Mouse (Mus musculus): Measurements from ENCODE around the gene Frmd8. TPM values are rescaled to one million over a fixed set of nuclear protein-coding genes. Genes with fewer than 3 reads are reported as not detected.

Gene Frmd8
- polyA plus RNA-seq (2016; fragmentation: Nextera tagmentation; extraction: Ambion mirVana) = 36.9 and 40.6 TPM in 2 replicates

DNA sequence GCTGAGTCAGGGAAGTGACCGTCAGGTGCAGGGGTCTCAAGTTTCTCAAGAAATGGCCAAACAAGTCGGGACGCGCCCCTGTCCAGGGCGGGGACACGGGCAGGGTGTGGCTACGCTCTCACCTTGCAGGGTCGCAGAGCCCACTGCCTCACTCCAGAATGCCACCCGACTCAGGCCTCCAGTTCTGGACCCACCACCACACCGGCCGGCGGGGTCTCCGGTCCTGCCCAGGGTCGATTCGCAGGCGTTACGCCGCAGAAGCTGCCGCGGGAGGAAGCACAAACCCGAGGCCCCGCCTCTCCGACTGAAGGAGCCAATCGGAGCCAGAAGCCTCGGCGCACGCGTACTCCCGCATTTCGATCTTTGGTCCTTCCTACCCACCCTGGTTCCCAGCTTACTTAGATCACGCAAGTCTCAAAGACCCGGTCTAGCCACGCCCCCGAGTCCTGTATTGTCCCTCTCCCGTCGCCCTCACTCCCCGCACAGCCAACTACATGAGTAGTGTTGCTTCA lies at the start of gene Frmd8:
Frmd8 (minus strand) TSS at position 306 of the 512 bp plus-strand sequence.
- under 1% methylated on average over 37 of the region's 37 CpGs for WGBS
- H3K9me3 ChIP-seq = no peaks in the 10 kb centered on the region
- no peaks in the 10 kb centered on the region for H3K27me3 ChIP-seq (ENCODE audit: poor library complexity, severe bottlenecking)
- H3K36me3 ChIP-seq (replicated peaks) = peaks cover 24% of the 10 kb centered on the region
- H3K4me1 ChIP-seq = peaks cover 67% of the 10 kb centered on the region
- peak within 1 kb of the TSS; percentile 85 for H3K4me3 ChIP-seq
- H3K27ac ChIP-seq = peak within 1 kb of the TSS; percentile 91
- DNase-seq (ENCODE audit: extremely low spot score, low spot score) = peak; percentile 93

DNA sequence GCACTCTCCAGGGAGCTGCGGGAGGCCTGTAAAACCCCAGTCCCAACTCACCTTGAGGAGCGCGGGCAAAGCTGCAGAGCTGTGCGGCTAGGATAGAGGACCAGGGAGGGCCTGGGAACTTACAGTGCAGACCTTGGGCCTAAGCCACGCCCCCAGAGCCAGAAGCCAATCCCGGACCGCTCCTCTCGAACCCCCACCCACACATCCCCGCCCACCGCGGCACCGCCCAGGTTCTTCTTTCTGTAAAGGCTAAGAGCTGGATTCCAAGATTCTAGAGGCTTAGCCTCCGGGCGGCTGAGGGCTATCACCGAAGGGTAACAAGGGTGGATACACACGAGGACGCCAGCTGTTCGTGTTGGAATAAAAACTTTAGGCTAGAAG lies 49.6 kb upstream of the Frmd8 start, which contains the start of gene Cdc42ep2:
Cdc42ep2 (minus strand) TSS at position 104 of the 381 bp plus-strand sequence.
- H3K36me3 ChIP-seq (replicated peaks) = no peaks in the 10 kb centered on the region
- peaks cover 26% of the 10 kb centered on the region for H3K27me3 ChIP-seq (ENCODE audit: poor library complexity, severe bottlenecking)
- DNase-seq (ENCODE audit: extremely low spot score, low spot score) = peak; percentile 92
- 1% methylated on average over 18 of the region's 18 CpGs for WGBS
- H3K27ac ChIP-seq = peak within 1 kb of the TSS; percentile 63
- peak within 1 kb of the TSS; percentile 62 for H3K4me3 ChIP-seq
- peaks cover 52% of the 10 kb centered on the region for H3K4me1 ChIP-seq
- H3K9me3 ChIP-seq = no peaks in the 10 kb centered on the region

DNA sequence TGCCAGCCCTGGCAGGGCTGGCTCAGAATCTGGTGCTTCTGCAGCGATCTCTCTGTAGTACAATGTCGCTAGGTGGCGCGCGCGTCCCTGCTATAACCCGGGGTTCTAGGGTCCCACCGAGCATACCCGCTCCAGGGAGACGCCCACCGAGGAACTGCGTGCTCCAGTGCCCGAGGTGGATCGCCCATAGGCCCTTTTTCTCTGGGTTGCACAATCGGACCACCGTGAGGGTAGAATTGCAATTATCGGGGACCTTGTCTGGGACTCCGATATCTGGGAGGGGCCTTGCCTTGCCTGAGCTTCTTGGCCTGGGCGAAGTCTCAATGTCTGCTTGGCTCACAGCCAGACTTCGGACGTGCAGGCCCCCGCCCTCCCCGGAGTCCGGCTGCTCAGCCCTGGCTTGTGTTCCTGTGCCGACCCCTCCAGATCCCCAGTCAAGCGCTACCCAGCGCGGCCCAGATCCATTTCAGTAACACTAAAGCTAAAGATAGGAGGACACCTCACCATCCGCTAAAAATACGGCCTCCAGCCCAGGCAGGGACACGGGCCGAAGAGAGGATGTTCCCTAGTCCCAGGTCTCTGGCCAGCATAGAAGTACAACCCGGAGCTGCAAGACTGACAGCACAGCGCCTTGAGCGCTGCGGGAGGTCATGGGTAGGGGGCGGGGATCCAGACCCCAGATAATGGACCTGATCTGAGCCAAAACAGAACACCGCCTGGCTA lies 49.1 kb upstream of the Frmd8 start:
- Histone ChIP-seq H3K4me3 (peak overlapping the region; percentile 62), H3K9me3 (no peaks in the 10 kb centered on the region), H3K36me3 (replicated peaks) (no peaks in the 10 kb centered on the region), H3K27me3 (ENCODE audit: poor library complexity, severe bottlenecking) (peaks cover 26% of the 10 kb centered on the region), H3K4me1 (peaks cover 49% of the 10 kb centered on the region), H3K27ac (peak overlapping the region; percentile 63)
- WGBS = under 1% methylated on average over 38 of the region's 38 CpGs
- DNase-seq (ENCODE audit: extremely low spot score, low spot score) = peak; percentile 88

DNA sequence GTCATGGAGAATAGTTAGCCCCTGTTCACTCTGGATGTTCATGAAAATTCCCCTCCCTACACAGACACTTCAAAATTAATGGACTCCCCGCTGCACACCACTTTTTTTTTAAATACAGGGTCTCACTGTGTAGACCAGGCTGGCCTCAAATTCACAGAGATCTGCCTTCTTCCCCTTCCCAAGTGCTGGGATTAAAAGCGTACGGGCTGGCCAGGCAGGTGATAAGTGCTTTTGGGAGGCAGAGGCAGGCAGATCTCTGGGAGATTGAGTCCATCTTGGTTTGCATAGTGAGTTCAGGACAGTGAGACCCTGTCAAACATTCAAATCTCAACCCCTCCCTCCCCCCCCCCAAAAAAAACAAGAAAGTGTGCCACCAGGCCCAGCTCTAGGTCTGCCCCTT lies 47.9 kb upstream of the Frmd8 start:
- H3K27ac ChIP-seq = no peak overlapping the region
- peaks cover 2% of the 10 kb centered on the region; the same call in 1 of the 2 replicates for H3K36me3 ChIP-seq (replicated peaks)
- DNase-seq (ENCODE audit: extremely low spot score, low spot score) = no peak
- peaks cover 26% of the 10 kb centered on the region for H3K27me3 ChIP-seq (ENCODE audit: poor library complexity, severe bottlenecking)
- H3K4me1 ChIP-seq = peaks cover 41% of the 10 kb centered on the region
- H3K4me3 ChIP-seq = no peak overlapping the region
- WGBS = 98% methylated on average over 3 of the region's 3 CpGs
- H3K9me3 ChIP-seq = no peaks in the 10 kb centered on the region

DNA sequence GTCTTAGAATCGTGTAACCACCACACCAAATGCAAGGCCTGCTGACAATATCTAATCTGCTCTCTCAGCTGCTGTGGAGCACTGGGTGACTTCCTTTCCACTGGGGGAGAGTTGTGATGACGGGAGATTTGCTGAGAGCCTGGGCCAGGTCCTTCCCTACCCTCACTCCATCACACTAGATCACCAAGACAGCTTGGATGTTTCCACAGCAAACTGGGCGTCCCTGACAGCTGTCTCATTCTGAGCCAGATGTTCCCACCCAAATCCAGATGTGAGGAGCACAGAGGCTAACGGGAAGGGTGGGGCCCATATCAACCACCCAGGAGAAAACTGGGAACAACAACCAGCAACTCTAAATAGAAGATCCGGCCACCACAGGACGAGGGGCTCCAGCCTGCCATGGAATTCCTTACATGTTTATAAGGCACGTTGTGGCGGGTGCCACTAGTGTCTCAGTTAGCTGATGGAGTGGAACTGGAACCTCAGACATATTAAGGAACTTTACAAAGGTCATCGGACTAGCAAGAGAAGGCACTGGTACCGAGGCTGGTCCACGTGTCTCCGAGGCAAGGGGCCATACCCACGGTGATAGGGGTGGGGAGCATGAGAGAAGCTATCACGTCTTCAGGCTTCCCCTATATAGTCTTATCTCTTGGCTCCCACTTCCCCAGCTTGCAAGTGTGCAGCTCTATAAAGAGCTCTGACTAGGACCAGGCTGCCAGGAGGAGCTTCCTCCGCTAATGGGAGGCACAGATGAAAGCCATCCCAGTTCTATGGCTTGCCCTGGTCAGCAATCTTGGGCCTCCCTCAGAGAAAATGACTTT lies 47.3 kb upstream of the Frmd8 start:
- H3K4me1 ChIP-seq = peaks cover 41% of the 10 kb centered on the region
- WGBS = 82% methylated on average over 15 of the region's 15 CpGs
- peaks cover 9% of the 10 kb centered on the region for H3K36me3 ChIP-seq (replicated peaks)
- peaks cover 26% of the 10 kb centered on the region for H3K27me3 ChIP-seq (ENCODE audit: poor library complexity, severe bottlenecking)
- peak overlapping the region; percentile 23 for H3K4me3 ChIP-seq
- H3K9me3 ChIP-seq = no peaks in the 10 kb centered on the region
- DNase-seq (ENCODE audit: extremely low spot score, low spot score) = no peak
- H3K27ac ChIP-seq = 0 out of 2 replicates have a peak overlapping the region, but pooled peaks have one; percentile 8

DNA sequence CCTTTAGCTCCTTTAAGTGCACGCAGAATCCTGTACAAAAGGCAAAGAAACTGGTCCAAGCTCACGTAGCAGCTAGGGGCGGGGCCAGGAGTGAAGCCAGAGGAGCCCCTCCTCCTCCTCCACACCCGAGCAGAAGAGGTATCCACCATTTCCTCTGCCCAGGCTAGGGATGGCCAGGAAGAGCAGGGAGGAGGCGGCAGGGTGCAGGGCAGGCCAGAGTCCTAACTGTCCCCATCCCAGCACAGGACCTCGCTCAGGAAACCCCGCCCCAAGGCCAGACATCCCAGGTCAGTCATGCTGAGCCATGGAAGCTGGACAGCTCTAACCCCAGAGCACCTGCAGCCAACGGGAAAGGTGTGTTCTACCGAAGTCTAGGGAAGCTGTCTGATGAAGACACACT lies 46.6 kb upstream of the Frmd8 start:
- WGBS = 20% methylated on average over 9 of the region's 9 CpGs
- DNase-seq (ENCODE audit: extremely low spot score, low spot score) = peak; percentile 36
- Histone ChIP-seq H3K9me3 (no peaks in the 10 kb centered on the region), H3K27me3 (ENCODE audit: poor library complexity, severe bottlenecking) (peaks cover 26% of the 10 kb centered on the region), H3K36me3 (replicated peaks) (peaks cover 12% of the 10 kb centered on the region), H3K4me1 (peaks cover 37% of the 10 kb centered on the region), H3K4me3 (peak overlapping the region; percentile 23), H3K27ac (0 out of 2 replicates have a peak overlapping the region, but pooled peaks have one; percentile 8)

DNA sequence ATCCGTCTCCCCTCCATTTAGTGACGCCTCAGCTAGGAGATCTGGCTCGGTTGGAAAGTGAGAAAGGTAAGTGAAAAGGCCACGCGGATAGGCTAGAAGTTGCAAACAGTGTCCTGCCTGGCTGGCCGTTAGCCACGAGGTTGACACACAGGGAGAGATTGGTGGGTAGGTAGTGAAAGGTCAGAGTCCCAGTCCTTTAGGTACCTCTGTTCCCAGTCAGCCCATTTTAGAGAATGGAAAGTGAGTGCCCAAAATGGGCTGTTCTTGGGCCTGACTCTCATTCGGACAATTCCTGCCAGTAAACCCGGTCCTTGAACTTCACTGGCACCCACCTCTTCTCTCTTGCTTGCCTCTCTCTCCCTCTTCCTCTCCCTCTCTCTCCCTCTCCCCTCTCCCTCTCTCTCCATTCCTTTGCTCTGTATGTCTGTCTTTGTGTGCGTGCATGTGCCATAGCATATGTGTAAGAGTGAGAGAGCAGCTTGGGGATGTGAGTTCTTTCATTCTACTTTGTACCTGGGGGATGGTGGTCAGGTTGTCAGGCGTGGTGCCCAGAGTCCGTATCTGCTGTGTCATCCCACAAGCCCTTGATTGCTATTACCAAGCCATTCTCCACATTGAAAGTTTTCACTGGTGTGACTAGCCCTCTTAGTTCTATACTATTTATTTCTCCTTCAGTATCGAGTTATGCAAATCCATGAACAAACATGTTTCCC lies 38.1 kb upstream of the Frmd8 start, which contains the start of gene Dpf2:
Dpf2 (minus strand) TSS at position 4 of the 713 bp plus-strand sequence.
- Histone ChIP-seq H3K36me3 (replicated peaks) (peaks cover 38% of the 10 kb centered on the region), H3K4me3 (peak within 1 kb of the TSS; percentile 88), H3K4me1 (peaks cover 40% of the 10 kb centered on the region), H3K27ac (peak within 1 kb of the TSS; percentile 97), H3K9me3 (no peaks in the 10 kb centered on the region), H3K27me3 (ENCODE audit: poor library complexity, severe bottlenecking) (no peaks in the 10 kb centered on the region)
- no peak for DNase-seq (ENCODE audit: extremely low spot score, low spot score)
- 21% methylated on average over 13 of the region's 13 CpGs for WGBS

DNA sequence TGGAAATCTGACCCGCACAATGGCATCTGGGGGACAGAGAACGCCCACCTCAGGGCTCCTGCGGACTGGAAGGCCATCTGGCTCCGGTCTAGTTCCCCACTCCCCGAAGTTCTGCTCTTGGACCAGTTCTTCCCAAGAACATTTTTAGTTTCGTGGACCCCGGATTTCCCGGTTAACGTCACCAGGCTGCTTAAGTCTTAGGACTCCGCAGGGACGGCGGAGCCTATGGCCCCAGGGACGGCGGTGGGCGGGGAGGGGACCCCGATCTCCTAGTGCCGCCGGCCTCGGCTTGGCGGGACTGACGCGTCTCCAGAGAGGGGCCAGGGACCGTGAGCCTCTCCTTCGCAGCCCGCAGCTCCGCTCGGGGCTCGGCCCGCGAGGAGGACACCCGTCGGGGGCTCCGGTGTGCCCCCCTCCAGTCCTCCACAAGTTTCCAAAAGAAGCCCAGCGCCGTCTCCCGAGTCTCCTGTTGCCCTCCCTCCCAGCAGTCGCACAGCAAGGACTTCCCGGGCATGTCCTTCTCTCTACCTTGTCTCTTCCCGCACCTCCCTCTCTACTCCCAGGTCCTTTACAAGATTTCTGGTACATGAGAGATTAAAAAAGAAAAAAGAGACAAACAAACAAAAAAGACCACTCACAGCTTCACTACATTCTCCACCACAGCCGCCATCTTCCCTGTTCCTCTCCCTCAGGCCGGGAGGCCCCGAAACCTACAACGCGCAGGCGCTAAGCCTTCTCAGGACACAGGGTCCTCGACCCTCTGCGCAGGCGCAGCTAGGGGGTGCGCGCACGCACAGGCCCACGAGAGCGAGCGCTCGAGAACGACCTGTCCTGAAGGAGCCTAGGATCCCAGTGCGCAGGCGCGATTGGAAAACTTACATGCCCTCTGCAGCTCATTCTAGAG lies 37.3 kb upstream of the Frmd8 start:
- peak overlapping the region; percentile 88 for H3K4me3 ChIP-seq
- no peaks in the 10 kb centered on the region for H3K27me3 ChIP-seq (ENCODE audit: poor library complexity, severe bottlenecking)
- WGBS = under 1% methylated on average over 58 of the region's 59 CpGs
- H3K27ac ChIP-seq = peak overlapping the region; percentile 97
- peaks cover 40% of the 10 kb centered on the region for H3K4me1 ChIP-seq
- no peaks in the 10 kb centered on the region for H3K9me3 ChIP-seq
- peaks cover 38% of the 10 kb centered on the region for H3K36me3 ChIP-seq (replicated peaks)
- peak; percentile 100 for DNase-seq (ENCODE audit: extremely low spot score, low spot score)

DNA sequence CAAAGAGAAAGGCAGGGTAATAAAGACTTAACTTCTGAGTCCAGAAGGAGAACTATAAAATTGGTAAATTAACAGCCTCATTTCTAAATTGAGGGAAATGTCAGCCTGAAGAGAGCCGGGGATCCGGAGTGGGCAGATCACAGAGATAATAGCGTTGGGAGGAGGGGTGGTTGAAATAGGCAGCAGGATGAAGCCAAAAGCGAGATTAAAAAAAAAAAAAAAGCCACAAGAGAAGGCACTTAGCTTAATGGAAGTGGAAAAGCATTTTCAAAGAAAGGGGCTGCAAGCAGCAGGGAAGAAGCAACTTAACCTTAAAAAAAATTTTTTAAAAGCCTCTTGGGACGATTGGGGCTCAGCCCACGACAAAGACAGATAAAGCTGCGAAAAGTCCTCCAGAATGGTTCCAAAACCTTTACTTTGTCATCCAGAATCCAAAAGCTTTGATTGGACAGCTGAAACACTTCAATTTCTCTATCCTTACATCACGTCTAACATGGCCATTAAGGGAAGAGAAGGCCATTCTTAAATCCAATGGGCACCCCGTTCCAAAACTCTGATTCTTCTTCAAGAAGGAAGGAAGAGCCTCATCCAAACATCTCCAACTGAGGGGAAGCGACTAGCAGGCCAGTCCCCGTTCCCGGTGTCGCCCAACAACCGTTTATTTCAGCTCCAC lies 36.5 kb upstream of the Frmd8 start:
- Histone ChIP-seq H3K27me3 (ENCODE audit: poor library complexity, severe bottlenecking) (no peaks in the 10 kb centered on the region), H3K36me3 (replicated peaks) (peaks cover 42% of the 10 kb centered on the region), H3K27ac (peak overlapping the region; percentile 97), H3K4me3 (peak overlapping the region; percentile 88), H3K4me1 (peaks cover 40% of the 10 kb centered on the region), H3K9me3 (no peaks in the 10 kb centered on the region)
- 15% methylated on average over 14 of the region's 14 CpGs for WGBS
- DNase-seq (ENCODE audit: extremely low spot score, low spot score) = no peak

DNA sequence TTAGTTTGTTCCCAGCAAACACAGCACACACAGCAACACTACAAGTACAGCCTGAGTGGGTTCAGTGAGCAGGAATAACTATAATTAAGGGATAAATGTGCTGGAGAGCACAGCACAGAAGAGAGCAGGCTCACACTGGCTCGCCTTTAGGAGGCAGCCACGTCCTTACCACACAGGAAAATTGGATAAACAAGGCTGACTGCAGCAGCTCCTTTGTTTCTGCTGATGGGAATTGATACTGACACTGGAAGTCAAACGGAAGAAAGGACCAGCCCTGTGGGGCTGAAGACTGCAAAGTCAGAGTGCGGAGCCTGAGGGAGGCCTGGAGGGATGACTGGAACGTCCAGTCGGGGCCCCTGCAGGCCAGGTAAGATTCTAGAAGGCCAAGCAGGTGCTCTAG lies 35.1 kb upstream of the Frmd8 start:
- H3K27ac ChIP-seq = peak overlapping the region; percentile 3; the same call in 1 of the 2 replicates
- WGBS = 68% methylated on average over 6 of the region's 6 CpGs
- DNase-seq (ENCODE audit: extremely low spot score, low spot score) = no peak
- H3K27me3 ChIP-seq (ENCODE audit: poor library complexity, severe bottlenecking) = no peaks in the 10 kb centered on the region
- peaks cover 51% of the 10 kb centered on the region for H3K36me3 ChIP-seq (replicated peaks)
- H3K4me3 ChIP-seq = peak overlapping the region; percentile 88
- no peaks in the 10 kb centered on the region for H3K9me3 ChIP-seq
- H3K4me1 ChIP-seq = peaks cover 40% of the 10 kb centered on the region

DNA sequence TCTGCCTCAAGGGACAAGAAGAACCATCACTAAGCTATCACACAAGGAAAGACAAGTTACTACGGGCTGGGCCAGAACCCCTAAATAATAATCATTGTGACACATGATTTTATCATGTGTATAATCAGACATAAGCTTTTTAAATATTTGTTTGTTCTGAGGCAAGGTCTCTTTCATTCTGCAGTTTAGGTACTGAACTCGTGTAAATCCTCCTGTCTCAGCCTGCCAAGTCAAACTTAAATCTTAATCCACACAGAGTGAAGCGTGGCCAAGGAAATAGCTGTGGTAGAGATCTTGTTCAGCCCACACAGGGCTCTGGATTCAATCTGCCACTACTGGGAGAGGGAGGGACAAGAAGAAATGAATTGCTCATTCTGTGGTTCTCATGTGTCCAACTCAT lies 32.2 kb upstream of the Frmd8 start:
- whole genome bisulfite sequencing = 93% methylated on average over 3 of the region's 3 CpGs
- DNase-seq (ENCODE audit: extremely low spot score, low spot score) = no peak
- no peaks in the 10 kb centered on the region for H3K9me3 ChIP-seq
- H3K27me3 ChIP-seq (ENCODE audit: poor library complexity, severe bottlenecking) = no peaks in the 10 kb centered on the region
- H3K4me1 ChIP-seq = peaks cover 27% of the 10 kb centered on the region
- H3K4me3 ChIP-seq = no peak overlapping the region
- H3K27ac ChIP-seq = no peak overlapping the region
- peaks cover 76% of the 10 kb centered on the region for H3K36me3 ChIP-seq (replicated peaks)
